Mouse (Mus musculus) kidney, adult 2 months (tissue): ENCODE measurements around the gene F2rl2. TPM values are rescaled to one million over a fixed set of nuclear protein-coding genes. Genes with fewer than 3 reads are reported as not detected.

Experiments
- DNase-seq: peaks from one replicate; pipeline ENCODE4 v3.0.0; 2021
- H3K27ac ChIP-seq: fragments of 200-500 bp; 2 replicates; pipeline ENCODE4 v1.5.1; 2012; ENCODE audit warnings: low read depth, low read length, control low read depth, inconsistent platforms; ENCODE audit not compliant: insufficient read depth
- H3K27me3 ChIP-seq: fragments of 200-500 bp; replicated peaks from 2 replicates; pipeline ENCODE4 v1.6.1; 2012; ENCODE audit warnings: mild to moderate bottlenecking, moderate library complexity, low read length, inconsistent platforms; ENCODE audit not compliant: control insufficient read depth, insufficient read depth
- H3K36me3 ChIP-seq: fragments of 200-500 bp; 2 replicates; pipeline ENCODE4 v1.6.1; 2012; ENCODE audit warnings: mild to moderate bottlenecking, moderate library complexity, low read length, inconsistent platforms; ENCODE audit not compliant: control insufficient read depth, insufficient read depth
- H3K4me1 ChIP-seq: fragments of 200-500 bp; 2 replicates; pipeline ENCODE4 v1.6.1; 2011; ENCODE audit warnings: low read length; ENCODE audit not compliant: control insufficient read depth, insufficient read depth
- H3K4me3 ChIP-seq: fragments of 200-500 bp; 2 replicates; pipeline ENCODE4 v1.5.1; 2011; ENCODE audit warnings: mild to moderate bottlenecking, low read depth, low read length, control low read depth; ENCODE audit not compliant: insufficient read depth
- CTCF ChIP-seq: fragments of 200-500 bp; conservative IDR thresholded peaks from 2 replicates; pipeline ENCODE4 v1.5.1; 2011; ENCODE audit warnings: low read depth, mild to moderate bottlenecking, control low read depth, low read length, moderate library complexity, mixed read lengths; ENCODE audit not compliant: insufficient read depth, insufficient read length
- POLR2A ChIP-seq: fragments of 200-500 bp; IDR thresholded peaks from one replicate; pipeline ENCODE4 v1.6.1; 2011; ENCODE audit warnings: low read depth, low read length, control low read depth
- WGBS: fragments of 180-500 bp; shearing (Covaris S2); methylation state at CpG from one replicate; pipeline ENCODE4 v1.1.7; 2018; 5-methylcytosine and 5-hydroxymethylcytosine counted together
- polyA plus RNA-seq: library from polyadenylated mRNA; depleted of rRNA; stranded (reverse); fragments of >200 nt; gene quantifications from 2 replicates; pipeline ENCODE4 v1.2.3, GENCODE M21; 2012

F2rl2 gene
- polyA plus RNA-seq, 1 experiment = 0.28 TPM

DNA sequence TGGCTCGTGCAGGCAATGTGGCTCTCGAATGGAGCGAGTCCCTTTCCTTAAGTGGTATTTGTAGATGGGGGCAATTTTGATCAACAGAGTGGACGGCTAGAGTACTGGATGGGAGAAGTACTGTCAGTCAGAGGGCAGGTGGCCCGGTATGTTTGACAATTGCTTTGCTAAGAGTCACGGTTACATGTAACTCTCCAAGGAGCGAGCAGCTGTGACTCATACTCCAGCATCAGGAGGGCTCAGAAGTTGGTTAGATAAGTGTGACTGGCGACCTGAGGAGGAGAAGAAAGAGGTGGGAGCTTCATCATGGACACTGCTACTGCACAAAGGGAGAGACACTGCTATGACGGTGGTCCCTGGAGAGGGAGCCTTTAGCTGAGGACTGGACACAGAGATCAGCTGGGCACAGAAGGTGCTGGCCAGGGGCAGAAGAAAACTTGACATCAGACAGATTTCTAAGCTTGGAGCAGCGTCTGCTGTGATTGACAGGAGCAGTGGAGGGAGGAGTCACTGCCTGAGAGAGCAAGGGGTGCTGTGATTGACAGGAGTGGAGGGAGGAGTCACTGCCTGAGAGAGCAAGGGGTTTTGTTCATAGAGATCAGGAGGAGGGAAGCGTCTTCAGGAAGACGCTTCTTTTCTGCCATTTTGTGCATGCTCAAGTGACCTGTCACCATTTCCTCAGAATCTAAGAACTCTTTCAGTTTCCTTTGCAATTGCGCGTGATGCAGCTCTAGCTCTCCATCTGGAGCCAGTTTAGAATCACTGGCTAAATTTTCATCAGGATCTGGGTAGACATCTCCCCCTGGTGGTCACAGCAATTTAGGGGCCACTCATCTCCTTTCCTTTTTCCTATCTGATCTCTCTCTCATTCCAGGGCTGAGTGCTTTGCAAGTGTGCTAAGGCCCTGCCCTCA, 22.9 kb downstream of the F2rl2 start:
- H3K4me1 ChIP-seq = no peaks in the 10 kb centered on the region
- no peaks in the 10 kb centered on the region for H3K27me3 ChIP-seq
- WGBS = 62% methylated on average over 14 of the region's 14 CpGs
- TF ChIP-seq POLR2A (no peak), CTCF (peak; percentile 49)
- H3K36me3 ChIP-seq = no peaks in the 10 kb centered on the region
- H3K27ac ChIP-seq = no peak overlapping the region
- peak; percentile 66 for DNase-seq
- no peak overlapping the region for H3K4me3 ChIP-seq

DNA sequence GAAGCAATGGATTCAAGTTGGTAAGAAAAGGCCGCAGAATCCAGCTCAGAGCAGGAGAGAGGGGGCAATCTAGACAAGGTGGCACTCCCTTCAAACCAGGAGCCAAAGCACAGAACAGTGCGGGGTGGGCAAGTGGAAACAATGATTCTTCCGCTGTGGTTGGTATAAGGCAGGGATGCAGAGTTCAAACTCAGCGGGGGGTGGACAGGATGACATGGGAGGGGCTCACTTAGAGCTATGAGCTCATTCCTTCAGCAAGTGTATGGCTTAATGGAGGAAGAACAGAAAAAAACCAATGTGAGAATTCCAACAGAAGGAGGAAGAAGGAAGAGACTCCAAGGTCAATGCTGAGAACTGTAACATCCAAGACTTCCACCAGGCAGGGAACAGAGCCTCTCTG, 33.8 kb downstream of the F2rl2 start:
- Histone ChIP-seq H3K4me1 (no peaks in the 10 kb centered on the region), H3K4me3 (no peak overlapping the region), H3K27me3 (no peaks in the 10 kb centered on the region), H3K36me3 (no peaks in the 10 kb centered on the region), H3K27ac (no peak overlapping the region)
- no peak for TF ChIP-seq POLR2A
- TF ChIP-seq CTCF = no peak
- no peak for DNase-seq
- 87% methylated on average over 4 of the region's 4 CpGs for WGBS

DNA sequence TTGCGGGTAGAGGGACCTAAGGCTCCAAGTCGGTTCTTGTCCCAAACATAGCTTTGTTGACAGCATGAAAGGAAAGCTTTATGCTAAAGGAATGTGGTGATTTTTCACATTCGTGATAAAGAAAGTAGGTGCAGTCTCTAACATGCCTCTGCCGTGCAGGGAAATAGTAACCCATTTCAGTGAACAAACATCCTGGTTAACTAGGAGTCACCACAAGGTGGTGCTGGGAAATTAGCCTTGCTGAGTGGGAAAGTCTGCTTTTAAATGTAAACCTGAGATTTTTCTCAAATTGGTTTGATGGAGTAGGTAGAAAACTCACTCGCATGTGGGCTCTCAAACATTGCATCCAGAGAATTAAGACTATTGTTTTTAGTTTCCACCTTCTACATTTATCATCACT, 43.0 kb downstream of the F2rl2 start:
- Histone ChIP-seq H3K4me3 (no peak overlapping the region), H3K4me1 (no peaks in the 10 kb centered on the region), H3K27me3 (no peaks in the 10 kb centered on the region), H3K27ac (no peak overlapping the region), H3K36me3 (no peaks in the 10 kb centered on the region)
- DNase-seq = peak; percentile 18
- no peak for TF ChIP-seq POLR2A
- no peak for TF ChIP-seq CTCF
- 76% methylated on average over 5 of the region's 5 CpGs for WGBS

DNA sequence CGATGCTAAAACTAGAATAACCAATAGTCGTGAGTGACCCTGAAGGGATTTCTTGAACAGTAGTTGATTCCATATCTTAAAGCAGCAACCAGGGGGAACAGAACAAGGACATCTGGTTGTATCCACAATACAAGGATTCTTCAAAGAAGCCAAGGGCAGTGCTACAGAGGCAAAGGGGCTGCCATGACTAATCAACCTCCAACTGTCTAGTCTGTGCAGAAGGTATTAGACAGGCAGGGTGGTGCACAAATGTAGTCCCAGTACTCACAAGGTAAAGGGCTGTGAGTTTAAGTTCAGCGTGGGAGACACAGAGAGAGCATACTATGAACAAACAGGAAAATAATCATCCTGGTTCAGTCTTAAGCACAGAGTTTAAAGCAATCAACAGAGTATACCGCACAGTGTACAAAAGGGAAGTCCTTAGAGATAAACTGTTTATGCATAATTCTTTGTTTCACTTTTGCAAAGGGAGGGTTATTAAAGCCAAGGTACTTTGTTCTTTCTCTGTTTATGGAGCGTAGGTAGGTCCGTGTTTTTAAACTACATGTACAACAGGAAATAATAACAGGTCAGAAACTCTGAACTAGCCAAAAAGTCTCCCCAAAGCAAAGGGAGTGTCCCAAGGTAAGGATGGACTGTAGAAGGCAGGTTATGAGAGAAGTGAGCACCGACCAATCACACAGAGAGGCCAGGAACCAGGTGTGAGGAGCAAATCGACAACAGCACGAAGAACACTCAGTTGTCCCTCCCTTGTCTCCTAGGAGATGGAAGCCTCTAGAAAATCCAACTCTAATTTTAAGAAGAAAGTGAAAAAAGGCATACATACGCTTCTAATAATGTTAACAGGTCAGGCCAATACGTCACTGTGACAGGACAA, 45.4 kb downstream of the F2rl2 start:
- 88% methylated on average over 11 of the region's 11 CpGs for WGBS
- Histone ChIP-seq H3K27me3 (no peaks in the 10 kb centered on the region), H3K4me3 (no peak overlapping the region), H3K36me3 (no peaks in the 10 kb centered on the region), H3K4me1 (no peaks in the 10 kb centered on the region), H3K27ac (no peak overlapping the region)
- no peak for TF ChIP-seq POLR2A
- no peak for TF ChIP-seq CTCF
- no peak for DNase-seq

DNA sequence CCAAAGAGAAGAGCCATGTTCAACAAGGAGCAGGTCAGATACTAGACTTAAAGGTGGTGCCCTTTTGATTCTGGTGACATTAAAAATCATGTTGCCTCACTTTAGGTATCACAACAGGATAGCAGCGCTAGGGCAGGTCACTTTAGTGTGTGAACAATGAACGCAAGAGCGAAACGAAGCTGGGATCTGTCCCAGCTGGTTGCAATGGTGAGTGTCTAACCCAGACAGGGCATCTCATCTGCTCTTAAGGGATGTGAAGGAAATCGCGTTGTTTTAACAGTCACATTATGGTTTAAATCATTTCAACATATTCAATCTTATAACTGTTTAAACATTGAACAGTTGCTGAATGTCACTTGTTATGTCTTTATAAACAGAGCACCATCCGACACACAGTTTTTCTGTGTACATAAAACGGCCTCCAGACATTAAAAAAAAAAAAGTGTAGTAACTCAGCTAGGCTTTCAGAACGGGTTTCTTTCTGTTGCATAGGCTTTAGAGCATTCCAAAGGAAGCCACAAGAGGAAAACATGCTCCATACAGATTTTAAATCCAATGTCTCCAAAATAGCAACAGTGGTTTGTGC, 46.3 kb downstream of the F2rl2 start:
- 79% methylated on average over 9 of the region's 9 CpGs for WGBS
- H3K36me3 ChIP-seq = no peaks in the 10 kb centered on the region
- TF ChIP-seq CTCF (no peak), POLR2A (no peak)
- H3K4me3 ChIP-seq = no peak overlapping the region
- H3K27ac ChIP-seq = no peak overlapping the region
- no peaks in the 10 kb centered on the region for H3K27me3 ChIP-seq
- DNase-seq = no peak
- no peaks in the 10 kb centered on the region for H3K4me1 ChIP-seq

DNA sequence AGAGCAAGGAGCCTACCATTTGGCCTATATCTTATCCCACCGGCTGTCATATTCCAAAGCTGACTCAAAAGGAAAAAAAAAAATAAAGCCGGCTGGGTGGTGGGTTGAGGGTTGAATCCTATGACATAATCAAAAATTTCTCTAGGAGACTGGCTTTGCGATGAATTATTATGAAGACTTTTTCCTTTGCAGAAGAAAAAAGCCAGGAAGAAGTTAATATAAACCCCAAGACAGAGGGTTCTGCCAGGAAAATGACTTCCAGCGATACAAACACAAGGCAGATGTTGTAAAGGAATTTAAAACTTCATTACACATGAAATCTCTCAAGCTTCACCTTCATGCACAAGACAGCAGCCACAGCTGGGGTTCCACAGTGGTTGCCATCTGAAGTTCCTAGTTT, 48.8 kb downstream of the F2rl2 start:
- no peaks in the 10 kb centered on the region for H3K27me3 ChIP-seq
- TF ChIP-seq CTCF (no peak), POLR2A (no peak)
- no peaks in the 10 kb centered on the region for H3K36me3 ChIP-seq
- H3K4me3 ChIP-seq = no peak overlapping the region
- no peaks in the 10 kb centered on the region for H3K4me1 ChIP-seq
- 38% methylated on average over 4 of the region's 4 CpGs for WGBS
- H3K27ac ChIP-seq = no peak overlapping the region
- DNase-seq = peak; percentile 29
